Mouse (Mus musculus): Measurements from ENCODE around the gene Radil. TPM values are rescaled to one million over a fixed set of nuclear protein-coding genes. Genes with fewer than 3 reads are reported as not detected.

The Radil gene
- polyA plus RNA-seq, 1 experiment from 2014 or later, result 2.4 TPM

- ATAC-seq (replicated peaks; ENCODE audit: insufficient number of reproducible peaks, low FRiP score, low TSS enrichment, low read depth) (no peak), DNase-seq (ENCODE audit: low spot score) (no peak)
- no peak overlapping the region for H3K4me3 ChIP-seq (ENCODE audit: low read depth, low read length)
- H3K4me2 ChIP-seq (ENCODE audit: low read depth, low read length), result no peak overlapping the region
- no peaks in the 10 kb centered on the region for H3K27me3 ChIP-seq (ENCODE audit: control insufficient read depth, insufficient read depth, low read length)
- H3K9ac ChIP-seq (replicated peaks; ENCODE audit: low read length), result no peak overlapping the region
- peaks cover 5% of the 10 kb centered on the region for H3K4me1 ChIP-seq (ENCODE audit: control insufficient read depth, insufficient read depth, low read length)
- no peak overlapping the region for H3K27ac ChIP-seq (replicated peaks; ENCODE audit: low read depth, low read length)
- H3K36me3 ChIP-seq (replicated peaks; ENCODE audit: control insufficient read depth, insufficient read depth, low read depth, low read length), result no peaks in the 10 kb centered on the region
- WGBS, result 78% methylated on average over 3 of the region's 3 CpGs
- no peaks in the 10 kb centered on the region for H3K9me3 ChIP-seq (replicated peaks; ENCODE audit: control insufficient read depth, low read length)
These were observed 45.0 kb downstream of the Radil start for GRCm38 (mm10) chr5:142505695-142506423.

- no peak overlapping the region for H3K4me2 ChIP-seq (ENCODE audit: low read depth, low read length)
- ATAC-seq (replicated peaks; ENCODE audit: insufficient number of reproducible peaks, low FRiP score, low TSS enrichment, low read depth), result no peak
- no peak overlapping the region for H3K27ac ChIP-seq (replicated peaks; ENCODE audit: low read depth, low read length)
- no peak overlapping the region for H3K9ac ChIP-seq (replicated peaks; ENCODE audit: low read length)
- H3K4me1 ChIP-seq (ENCODE audit: control insufficient read depth, insufficient read depth, low read length), result peaks cover 4% of the 10 kb centered on the region
- DNase-seq (ENCODE audit: low spot score), result no peak
- no peaks in the 10 kb centered on the region for H3K9me3 ChIP-seq (replicated peaks; ENCODE audit: control insufficient read depth, low read length)
- no peak overlapping the region for H3K4me3 ChIP-seq (ENCODE audit: low read depth, low read length)
- H3K27me3 ChIP-seq (ENCODE audit: control insufficient read depth, insufficient read depth, low read length), result no peaks in the 10 kb centered on the region
- H3K36me3 ChIP-seq (replicated peaks; ENCODE audit: control insufficient read depth, insufficient read depth, low read depth, low read length), result no peaks in the 10 kb centered on the region
- WGBS, result 82% methylated on average over 3 of the region's 3 CpGs
These were observed 46.7 kb downstream of the Radil start for GRCm38 (mm10) chr5:142504175-142504574.

- DNase-seq (ENCODE audit: low spot score) (peak; percentile 90), ATAC-seq (replicated peaks; ENCODE audit: insufficient number of reproducible peaks, low FRiP score, low TSS enrichment, low read depth) (peak; percentile 76)
- Histone ChIP-seq H3K36me3 (replicated peaks; ENCODE audit: control insufficient read depth, insufficient read depth, low read depth, low read length) (no peaks in the 10 kb centered on the region), H3K4me2 (ENCODE audit: low read depth, low read length) (no peak overlapping the region), H3K9me3 (replicated peaks; ENCODE audit: control insufficient read depth, low read length) (no peaks in the 10 kb centered on the region), H3K27ac (replicated peaks; ENCODE audit: low read depth, low read length) (no peak overlapping the region), H3K4me3 (ENCODE audit: low read depth, low read length) (no peak overlapping the region), H3K27me3 (ENCODE audit: control insufficient read depth, insufficient read depth, low read length) (no peaks in the 10 kb centered on the region), H3K9ac (replicated peaks; ENCODE audit: low read length) (no peak overlapping the region), H3K4me1 (ENCODE audit: control insufficient read depth, insufficient read depth, low read length) (0 out of 2 replicates have a peak, but pooled peaks cover 2% of the 10 kb centered on the region)
- WGBS, result 7% methylated on average over 3 of the region's 3 CpGs
These were observed 48.5 kb downstream of the Radil start for GRCm38 (mm10) chr5:142502414-142502813.

DNA sequence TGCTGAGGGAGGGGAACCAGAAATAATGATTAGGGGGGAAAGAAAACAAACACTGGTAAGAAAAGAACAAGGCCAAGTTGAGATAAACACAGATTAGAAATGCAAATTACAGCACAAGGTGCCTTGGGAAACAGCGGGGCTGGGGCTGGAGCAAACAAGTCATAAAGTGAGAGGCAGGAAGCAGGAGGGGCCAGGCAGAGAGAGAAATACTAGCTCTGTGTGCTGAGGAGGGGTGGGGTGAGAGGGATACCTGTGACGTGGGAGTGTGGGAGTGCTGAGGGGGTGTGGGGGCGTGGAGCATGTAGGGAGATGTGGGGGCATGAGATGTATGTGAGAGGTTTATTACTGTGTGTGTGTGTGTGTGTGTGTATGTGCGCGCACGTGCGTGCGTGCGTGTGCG is 50.0 kb downstream of the Radil start:
- Histone ChIP-seq H3K27me3 (ENCODE audit: control insufficient read depth, insufficient read depth, low read length) (no peaks in the 10 kb centered on the region), H3K9ac (replicated peaks; ENCODE audit: low read length) (no peak overlapping the region), H3K27ac (replicated peaks; ENCODE audit: low read depth, low read length) (no peak overlapping the region), H3K4me2 (ENCODE audit: low read depth, low read length) (no peak overlapping the region), H3K4me3 (ENCODE audit: low read depth, low read length) (no peak overlapping the region), H3K9me3 (replicated peaks; ENCODE audit: control insufficient read depth, low read length) (no peaks in the 10 kb centered on the region), H3K36me3 (replicated peaks; ENCODE audit: control insufficient read depth, insufficient read depth, low read depth, low read length) (no peaks in the 10 kb centered on the region), H3K4me1 (ENCODE audit: control insufficient read depth, insufficient read depth, low read length) (0 out of 2 replicates have a peak, but pooled peaks cover 2% of the 10 kb centered on the region)
- no peak; the same call in 1 of the 2 replicates for ATAC-seq (replicated peaks; ENCODE audit: insufficient number of reproducible peaks, low FRiP score, low TSS enrichment, low read depth)
- WGBS, result 82% methylated on average over 10 of the region's 10 CpGs
- DNase-seq (ENCODE audit: low spot score), result no peak

DNA sequence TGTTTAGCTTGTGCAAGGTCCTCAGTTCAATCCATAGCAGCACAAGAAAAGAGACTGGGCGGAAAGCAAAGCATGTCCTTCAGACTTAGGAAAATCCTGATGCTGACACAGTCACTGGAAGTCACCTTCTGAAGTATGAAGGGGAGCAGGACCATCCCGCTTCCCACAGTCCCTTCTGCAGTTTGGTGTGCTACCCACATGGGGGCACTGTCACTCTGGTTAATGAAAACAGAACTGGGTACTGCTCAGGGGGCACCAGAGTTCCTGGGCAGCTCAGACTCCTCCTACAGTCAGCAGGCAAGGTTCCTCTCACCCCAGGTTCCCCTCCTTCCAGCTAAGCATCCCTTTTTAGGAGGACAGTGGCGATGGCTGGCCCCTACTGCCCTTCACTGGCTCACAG is 51.9 kb downstream of the Radil start:
- Histone ChIP-seq H3K9ac (replicated peaks; ENCODE audit: low read length) (no peak overlapping the region), H3K4me1 (ENCODE audit: control insufficient read depth, insufficient read depth, low read length) (0 out of 2 replicates have a peak, but pooled peaks cover 2% of the 10 kb centered on the region), H3K4me2 (ENCODE audit: low read depth, low read length) (no peak overlapping the region), H3K27ac (replicated peaks; ENCODE audit: low read depth, low read length) (no peak overlapping the region), H3K36me3 (replicated peaks; ENCODE audit: control insufficient read depth, insufficient read depth, low read depth, low read length) (no peaks in the 10 kb centered on the region), H3K4me3 (ENCODE audit: low read depth, low read length) (no peak overlapping the region), H3K9me3 (replicated peaks; ENCODE audit: control insufficient read depth, low read length) (no peaks in the 10 kb centered on the region), H3K27me3 (ENCODE audit: control insufficient read depth, insufficient read depth, low read length) (no peaks in the 10 kb centered on the region)
- 43% methylated on average over 3 of the region's 3 CpGs for WGBS
- peak; percentile 64 for DNase-seq (ENCODE audit: low spot score)
- ATAC-seq (replicated peaks; ENCODE audit: insufficient number of reproducible peaks, low FRiP score, low TSS enrichment, low read depth), result no peak

DNA sequence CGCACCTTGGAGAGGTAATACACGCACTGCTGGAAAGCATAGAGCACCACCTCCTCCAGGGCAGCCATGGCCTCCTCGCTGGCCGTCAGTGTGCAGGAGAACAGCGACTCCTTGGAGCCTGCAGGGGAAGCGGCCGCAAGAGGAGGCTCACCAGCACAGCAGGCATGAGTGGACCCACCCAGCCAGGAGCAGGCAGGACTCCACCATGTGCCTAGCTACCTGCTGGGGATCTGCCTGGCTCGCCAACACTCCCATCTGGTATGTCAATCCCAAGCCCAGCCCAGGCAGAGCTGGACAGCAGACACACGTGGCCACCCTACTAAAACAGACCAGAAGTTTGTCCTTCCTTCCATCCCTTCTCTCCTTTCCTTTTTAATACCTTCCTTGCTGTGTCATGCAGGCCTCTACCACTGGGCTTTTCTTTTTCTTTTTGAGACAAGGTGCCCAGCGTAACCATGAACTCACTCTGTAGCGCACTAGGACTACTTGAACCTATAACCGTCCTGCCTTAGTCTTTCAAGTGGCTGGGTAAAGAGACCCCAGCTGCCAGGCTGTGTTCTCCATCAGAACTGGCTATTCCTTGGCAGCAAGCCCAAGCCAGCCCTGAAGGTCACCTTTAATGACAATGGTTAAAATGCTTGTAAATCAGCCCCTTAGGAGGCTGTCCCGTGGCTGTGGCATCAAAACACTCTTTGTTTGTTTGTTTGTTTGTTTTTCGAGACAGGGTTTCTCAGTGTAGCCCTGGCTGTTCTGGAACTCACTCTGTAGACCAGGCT is 55.4 kb downstream of the Radil start:
- Histone ChIP-seq H3K9me3 (replicated peaks; ENCODE audit: control insufficient read depth, low read length) (no peaks in the 10 kb centered on the region), H3K4me3 (ENCODE audit: low read depth, low read length) (no peak overlapping the region), H3K4me2 (ENCODE audit: low read depth, low read length) (no peak overlapping the region), H3K9ac (replicated peaks; ENCODE audit: low read length) (no peak overlapping the region), H3K4me1 (ENCODE audit: control insufficient read depth, insufficient read depth, low read length) (0 out of 2 replicates have a peak, but pooled peaks cover 2% of the 10 kb centered on the region), H3K27ac (replicated peaks; ENCODE audit: low read depth, low read length) (no peak overlapping the region), H3K27me3 (ENCODE audit: control insufficient read depth, insufficient read depth, low read length) (no peaks in the 10 kb centered on the region), H3K36me3 (replicated peaks; ENCODE audit: control insufficient read depth, insufficient read depth, low read depth, low read length) (no peaks in the 10 kb centered on the region)
- ATAC-seq (replicated peaks; ENCODE audit: insufficient number of reproducible peaks, low FRiP score, low TSS enrichment, low read depth) (no peak), DNase-seq (ENCODE audit: low spot score) (no peak)
- WGBS, result 55% methylated on average over 14 of the region's 14 CpGs

GRCm38 (mm10) chr5:142493307-142493706 is 57.6 kb downstream of the Radil start:
- H3K27me3 ChIP-seq (ENCODE audit: control insufficient read depth, insufficient read depth, low read length), result no peaks in the 10 kb centered on the region
- no peaks in the 10 kb centered on the region for H3K9me3 ChIP-seq (replicated peaks; ENCODE audit: control insufficient read depth, low read length)
- H3K4me1 ChIP-seq (ENCODE audit: control insufficient read depth, insufficient read depth, low read length), result no peaks in the 10 kb centered on the region
- no peak for ATAC-seq (replicated peaks; ENCODE audit: insufficient number of reproducible peaks, low FRiP score, low TSS enrichment, low read depth)
- no peaks in the 10 kb centered on the region for H3K36me3 ChIP-seq (replicated peaks; ENCODE audit: control insufficient read depth, insufficient read depth, low read depth, low read length)
- no peak for DNase-seq (ENCODE audit: low spot score)
- 90% methylated on average over 3 of the region's 3 CpGs for WGBS
- no peak overlapping the region for H3K4me2 ChIP-seq (ENCODE audit: low read depth, low read length)
- no peak overlapping the region for H3K27ac ChIP-seq (replicated peaks; ENCODE audit: low read depth, low read length)
- no peak overlapping the region for H3K9ac ChIP-seq (replicated peaks; ENCODE audit: low read length)
- no peak overlapping the region for H3K4me3 ChIP-seq (ENCODE audit: low read depth, low read length)
